Mouse (Mus musculus) urinary bladder, postnatal 36 days (tissue): ENCODE results near the gene Erc2.
"Not testable (repeated sequence)": the region's sequence is repeated elsewhere in the genome, so short reads cannot be mapped to it uniquely, and the experiment has no call there.

Source experiments
- DNase-seq, 2 experiments: peaks; one replicate each; pipeline ENCODE4 v3.0.0; 2022; ENCODE audit warnings: low spot score in 2 of 2, mixed read lengths in 1 of 2

The Erc2 gene

GRCm38 (mm10) chr14:27622176-27622922 is at the start of gene Erc2:
TSS of gene Erc2 (plus strand) at chr14:27622428.
- peak; percentile 24 to 49 for DNase-seq

- DNase-seq, result no peak
Measured at GRCm38 (mm10) chr14:27578443-27578842, 43.8 kb upstream of the Erc2 start.

- not testable (repeated sequence) for DNase-seq
Measured at GRCm38 (mm10) chr14:27589616-27590015, 32.6 kb upstream of the Erc2 start.

- no peak for DNase-seq
Measured at GRCm38 (mm10) chr14:27592163-27592562, 30.1 kb upstream of the Erc2 start.

GRCm38 (mm10) chr14:27596265-27596664 is 26.0 kb upstream of the Erc2 start:
- peak; percentile 58 to 77 for DNase-seq

GRCm38 (mm10) chr14:27602136-27602535 is 20.1 kb upstream of the Erc2 start:
- DNase-seq, result no peak

- DNase-seq, result no peak
Measured at GRCm38 (mm10) chr14:27607419-27607818, 14.8 kb upstream of the Erc2 start.

- DNase-seq, result no peak
Measured at GRCm38 (mm10) chr14:27613766-27614165, 8.5 kb upstream of the Erc2 start.

- DNase-seq, result no peak
Measured at GRCm38 (mm10) chr14:27617286-27617685, 4.9 kb upstream of the Erc2 start.

- no peak for DNase-seq
Measured at GRCm38 (mm10) chr14:27621576-27621975, 652 bp upstream of the Erc2 start.

GRCm38 (mm10) chr14:27622923-27623219 is 643 bp downstream of the Erc2 start:
- DNase-seq, result no peak

GRCm38 (mm10) chr14:27623368-27623767 is 1.1 kb downstream of the Erc2 start:
- DNase-seq, result peak; percentile 24 to 39

- no peak for DNase-seq
Measured at GRCm38 (mm10) chr14:27628701-27629100, 6.5 kb downstream of the Erc2 start.

- DNase-seq, result no peak
Measured at GRCm38 (mm10) chr14:27629369-27630012, 7.3 kb downstream of the Erc2 start.

GRCm38 (mm10) chr14:27630973-27631640 is 8.9 kb downstream of the Erc2 start:
- no peak for DNase-seq

GRCm38 (mm10) chr14:27634761-27635160 is 12.5 kb downstream of the Erc2 start:
- no peak for DNase-seq

GRCm38 (mm10) chr14:27636556-27636955 is 14.3 kb downstream of the Erc2 start:
- DNase-seq, result no peak

GRCm38 (mm10) chr14:27641382-27641781 is 19.2 kb downstream of the Erc2 start:
- no peak for DNase-seq

- no peak for DNase-seq
Measured at GRCm38 (mm10) chr14:27642981-27643380, 20.8 kb downstream of the Erc2 start.

GRCm38 (mm10) chr14:27654670-27655069 is 32.4 kb downstream of the Erc2 start:
- DNase-seq, result no peak

GRCm38 (mm10) chr14:27658616-27659015 is 36.4 kb downstream of the Erc2 start:
- no peak for DNase-seq

GRCm38 (mm10) chr14:27661466-27661865 is 39.2 kb downstream of the Erc2 start:
- no peak for DNase-seq

GRCm38 (mm10) chr14:27662251-27662650 is 40.0 kb downstream of the Erc2 start:
- no peak for DNase-seq
